Mouse (Mus musculus): ENCODE data around the gene Meis1. TPM values are rescaled to one million over a fixed set of nuclear protein-coding genes. Genes with fewer than 3 reads are reported as not detected.
A peak's percentile ranks its signal among the peaks of the same experiment; 100 is the strongest.

Meis1 gene
- polyA plus RNA-seq, 1 experiment from 2014 or later: 2.5 TPM

- H3K27me3 ChIP-seq: peaks cover 14% of the 10 kb centered on the region
- ATAC-seq (no peak), DNase-seq (ENCODE audit: low read depth, low spot score) (no peak)
- no peak for TF ChIP-seq CTCF (IDR thresholded peaks at IDR 0.05)
- ChIA-PET CTCF (interaction anchor here (0.8 to 1.0 kb wide), 2 partner anchors 10 to 96 kb away, joined by 3 read pairs; no protein-coding TSS in a partner anchor), POLR2A (no interaction called here)
- in situ Hi-C loops (cut with MboI; ENCODE audit: low pct_unique_long_range_greater_than_20kb): loop anchor here (10.0 kb wide), 1 partner anchor 1556 kb away; no protein-coding TSS in a partner anchor
These were observed 2.3 kb upstream of the Meis1 start for GRCm38 (mm10) chr11:19020951-19021710.

GRCm38 (mm10) chr11:19020371-19020824 is 1.6 kb upstream of the Meis1 start:
- ChIA-PET CTCF (interaction anchor here (0.8 to 1.0 kb wide), 2 partner anchors 9 to 97 kb away, joined by 3 read pairs; no protein-coding TSS in a partner anchor), POLR2A (no interaction called here)
- H3K27me3 ChIP-seq: peaks cover 7% of the 10 kb centered on the region
- in situ Hi-C loops (cut with MboI; ENCODE audit: low pct_unique_long_range_greater_than_20kb): loop anchor here (10.0 kb wide), 1 partner anchor 1556 kb away; no protein-coding TSS in a partner anchor
- no peak for TF ChIP-seq CTCF (IDR thresholded peaks at IDR 0.05)
- DNase-seq (ENCODE audit: low read depth, low spot score) (no peak), ATAC-seq (peak; percentile 80)

GRCm38 (mm10) chr11:19019204-19020171 is 703 bp upstream of the Meis1 start:
- ATAC-seq (peak; percentile 33), DNase-seq (ENCODE audit: low read depth, low spot score) (no peak)
- in situ Hi-C loops (cut with MboI; ENCODE audit: low pct_unique_long_range_greater_than_20kb): loop anchor here (10.0 kb wide), 1 partner anchor 1555 kb away; no protein-coding TSS in a partner anchor
- CTCF ChIA-PET: interaction anchor here (0.9 to 1.0 kb wide), 2 partner anchors 47 to 98 kb away, joined by 3 read pairs; no protein-coding TSS in a partner anchor
- POLR2A ChIA-PET: interaction anchor here (0.7 to 1.0 kb wide), 2 partner anchors 118 to 141 kb away, joined by 3 read pairs; no protein-coding TSS in a partner anchor
- peaks cover 6% of the 10 kb centered on the region for H3K27me3 ChIP-seq
- no peak for TF ChIP-seq CTCF (IDR thresholded peaks at IDR 0.05)

- ChIA-PET POLR2A (no interaction called here), CTCF (no interaction called here)
- DNase-seq (ENCODE audit: low read depth, low spot score) (no peak), ATAC-seq (no peak)
- no peak for TF ChIP-seq CTCF (IDR thresholded peaks at IDR 0.05)
- peaks cover 6% of the 10 kb centered on the region for H3K27me3 ChIP-seq
- in situ Hi-C loops (cut with MboI; ENCODE audit: low pct_unique_long_range_greater_than_20kb): no loop called here
These were observed 919 bp downstream of the Meis1 start for GRCm38 (mm10) chr11:19017719-19018413.

- peaks cover 6% of the 10 kb centered on the region for H3K27me3 ChIP-seq
- DNase-seq (ENCODE audit: low read depth, low spot score) (no peak), ATAC-seq (no peak)
- in situ Hi-C loops (cut with MboI; ENCODE audit: low pct_unique_long_range_greater_than_20kb): no loop called here
- TF ChIP-seq CTCF (IDR thresholded peaks at IDR 0.05): no peak
- POLR2A ChIA-PET: no interaction called here
- CTCF ChIA-PET: no interaction called here
These were observed 1.5 kb downstream of the Meis1 start for GRCm38 (mm10) chr11:19017262-19017661.

- ChIA-PET CTCF (interaction anchor here (1.5 kb wide), 1 partner anchor 525 kb away, joined by 4 read pairs; no protein-coding TSS in a partner anchor), POLR2A (no interaction called here)
- ATAC-seq: no peak
- H3K27me3 ChIP-seq: peaks cover 3% of the 10 kb centered on the region
- in situ Hi-C loops (cut with MboI; ENCODE audit: low pct_unique_long_range_greater_than_20kb): no loop called here
- no peak for TF ChIP-seq CTCF (IDR thresholded peaks at IDR 0.05)
- DNase-seq (ENCODE audit: low read depth, low spot score): no peak
These were observed 2.1 kb downstream of the Meis1 start for GRCm38 (mm10) chr11:19016481-19017220.

- no peak for TF ChIP-seq CTCF (IDR thresholded peaks at IDR 0.05)
- ATAC-seq: no peak
- POLR2A ChIA-PET: no interaction called here
- peaks cover 1% of the 10 kb centered on the region for H3K27me3 ChIP-seq
- in situ Hi-C loops (cut with MboI; ENCODE audit: low pct_unique_long_range_greater_than_20kb): no loop called here
- CTCF ChIA-PET: interaction anchor here (1.5 kb wide), 1 partner anchor 526 kb away, joined by 4 read pairs; no protein-coding TSS in a partner anchor
- no peak for DNase-seq (ENCODE audit: low read depth, low spot score)
These were observed 2.9 kb downstream of the Meis1 start for GRCm38 (mm10) chr11:19015731-19016461.

GRCm38 (mm10) chr11:19015381-19015730 is 3.4 kb downstream of the Meis1 start:
- no peak for DNase-seq (ENCODE audit: low read depth, low spot score)
- POLR2A ChIA-PET: interaction anchor here (0.8 kb wide), 1 partner anchor 15 kb away, joined by 3 read pairs; no protein-coding TSS in a partner anchor

More at GRCm38 (mm10) chr11:19015381-19015730, 3.4 kb downstream of the Meis1 start:
- CTCF ChIA-PET: interaction anchor here (1.5 kb wide), 1 partner anchor 526 kb away, joined by 4 read pairs; no protein-coding TSS in a partner anchor
- TF ChIP-seq CTCF (IDR thresholded peaks at IDR 0.05): no peak
- H3K27me3 ChIP-seq: no peaks in the 10 kb centered on the region
- ATAC-seq: no peak
- in situ Hi-C loops (cut with MboI; ENCODE audit: low pct_unique_long_range_greater_than_20kb): no loop called here

All from Patski (cell line).